Mouse (Mus musculus) embryo, embryonic 10.5 days (tissue): ENCODE measurements at regions not wholly inside any gene's neighbourhood (a gene's known extent, or its start where the extent isn't known, plus 50 kb on each side); places are given as distances from the start of the nearest gene placed in this dataset.

Source experiments
- DNase-seq: peaks from one replicate; pipeline ENCODE4 v3.0.0-alpha.2; 2015; ENCODE audit warnings: low spot score

DNA sequence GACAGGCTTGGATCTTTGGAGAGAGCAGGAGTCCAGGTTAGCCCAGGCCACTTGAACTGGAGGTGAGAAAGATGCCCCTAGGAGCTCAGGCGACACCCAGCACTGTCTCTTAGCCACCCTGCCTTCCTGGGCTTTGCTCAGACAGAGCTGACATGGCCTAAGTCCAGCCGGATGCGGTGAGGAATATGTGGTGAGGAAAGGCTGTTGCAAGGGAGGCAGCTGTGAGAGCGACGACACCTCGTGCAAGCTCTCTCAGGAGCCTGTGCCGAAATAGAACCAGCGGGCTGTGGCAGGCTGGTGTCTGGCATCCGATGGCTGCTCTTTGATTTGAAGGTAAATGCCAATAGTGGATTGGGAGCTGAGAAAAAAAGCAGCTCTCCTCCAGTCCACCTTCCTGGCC is 191.4 kb upstream of the Sdk2 start:
- no peak for DNase-seq

DNA sequence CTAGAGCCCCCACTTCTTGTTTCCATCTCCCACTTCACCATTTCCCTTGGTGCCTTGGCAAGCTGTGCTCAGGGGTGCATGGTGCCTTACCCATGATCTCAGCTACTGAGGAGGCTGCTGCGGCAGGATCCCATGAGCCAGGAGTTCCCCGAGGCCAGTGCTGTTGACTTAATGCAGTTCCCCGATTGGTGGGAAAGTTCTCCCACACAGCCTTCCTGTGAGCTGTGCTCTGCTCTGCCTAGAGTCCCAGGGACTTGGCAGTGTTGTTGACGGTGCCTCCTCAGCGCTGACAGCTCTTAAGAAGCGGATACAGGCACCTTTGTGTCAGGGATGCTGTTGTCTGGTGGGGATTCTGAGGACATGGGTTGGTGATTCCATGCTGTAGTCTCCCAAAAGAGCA is 190.9 kb upstream of the Sdk2 start:
- no peak for DNase-seq

DNA sequence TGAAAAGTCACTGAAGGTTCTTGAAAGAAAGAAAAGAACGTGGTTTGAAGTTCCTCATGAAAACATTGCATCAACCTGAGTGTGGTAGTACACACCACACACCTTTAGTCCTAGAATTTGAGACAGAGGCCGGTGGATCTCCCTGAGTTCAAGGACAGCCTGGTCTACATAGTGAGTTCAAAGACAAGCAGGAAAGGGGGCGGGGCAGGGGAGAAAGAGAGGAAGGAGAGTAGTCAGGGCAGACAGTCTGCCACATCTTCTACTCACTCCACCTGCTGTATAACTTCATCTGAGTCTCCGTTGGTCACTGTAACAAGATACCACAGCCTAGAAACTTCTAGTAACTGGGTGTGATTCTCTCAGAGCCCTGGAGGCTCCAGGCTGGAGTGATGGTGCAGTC is 190.2 kb upstream of the Sdk2 start:
- no peak for DNase-seq

DNA sequence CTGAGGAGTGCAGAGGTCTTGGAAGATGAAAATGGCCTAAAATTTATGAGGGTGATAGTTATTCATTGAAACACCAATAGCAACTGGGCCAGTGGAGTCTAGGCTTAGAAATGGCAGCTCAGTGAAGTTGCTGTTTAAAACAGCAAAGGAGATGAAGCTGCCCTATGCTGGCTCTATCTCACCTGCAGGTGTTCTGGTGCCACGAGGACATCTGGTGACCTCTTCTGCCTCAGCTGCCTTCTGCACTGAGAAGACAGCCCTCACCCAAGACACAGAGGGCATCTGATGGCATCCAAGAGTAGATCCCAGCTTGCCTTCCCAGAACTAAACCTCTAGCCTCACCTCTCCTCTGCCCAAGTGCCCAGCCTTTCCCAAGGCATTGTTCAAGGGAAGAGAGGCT is 187.5 kb upstream of the Sdk2 start:
- no peak for DNase-seq

DNA sequence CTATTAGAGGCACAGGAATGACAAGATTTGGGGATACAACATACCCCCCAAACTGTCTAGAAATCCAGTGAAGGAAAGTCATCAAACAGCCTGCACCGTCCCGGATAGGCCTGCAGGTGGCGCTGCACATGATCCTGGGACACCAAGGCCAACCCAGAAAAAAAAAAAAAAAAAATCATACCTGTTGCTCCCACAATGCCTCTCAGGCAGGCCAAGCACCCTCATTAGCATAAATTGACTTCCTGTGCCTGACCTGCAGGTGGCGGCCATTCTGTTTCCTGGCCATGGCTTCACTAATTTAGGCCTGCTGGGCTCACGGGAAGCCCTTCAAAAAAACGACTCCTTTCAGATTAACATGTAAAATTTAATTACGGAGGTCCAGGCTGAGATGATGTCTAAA is 184.8 kb upstream of the Sdk2 start:
- DNase-seq, result peak; percentile 23

DNA sequence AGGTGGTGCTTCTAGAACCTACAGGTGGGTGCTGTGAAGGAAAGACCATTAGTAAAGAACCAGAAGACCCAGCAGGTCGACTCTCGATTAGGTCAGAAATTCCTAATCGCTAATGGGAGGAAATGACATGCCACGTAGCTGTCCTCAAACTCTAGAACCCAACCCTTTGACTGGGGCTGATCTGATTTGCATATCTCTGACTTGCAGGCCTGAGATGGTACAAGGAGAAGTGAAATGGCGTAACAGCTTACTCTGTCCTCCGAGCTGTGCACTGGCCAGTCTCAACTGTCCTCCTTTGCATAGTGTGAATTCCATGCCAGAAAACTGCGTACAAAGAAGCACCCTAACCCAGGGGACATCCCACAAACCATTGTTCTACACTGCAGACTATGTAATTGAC is 182.4 kb upstream of the Sdk2 start:
- no peak for DNase-seq

DNA sequence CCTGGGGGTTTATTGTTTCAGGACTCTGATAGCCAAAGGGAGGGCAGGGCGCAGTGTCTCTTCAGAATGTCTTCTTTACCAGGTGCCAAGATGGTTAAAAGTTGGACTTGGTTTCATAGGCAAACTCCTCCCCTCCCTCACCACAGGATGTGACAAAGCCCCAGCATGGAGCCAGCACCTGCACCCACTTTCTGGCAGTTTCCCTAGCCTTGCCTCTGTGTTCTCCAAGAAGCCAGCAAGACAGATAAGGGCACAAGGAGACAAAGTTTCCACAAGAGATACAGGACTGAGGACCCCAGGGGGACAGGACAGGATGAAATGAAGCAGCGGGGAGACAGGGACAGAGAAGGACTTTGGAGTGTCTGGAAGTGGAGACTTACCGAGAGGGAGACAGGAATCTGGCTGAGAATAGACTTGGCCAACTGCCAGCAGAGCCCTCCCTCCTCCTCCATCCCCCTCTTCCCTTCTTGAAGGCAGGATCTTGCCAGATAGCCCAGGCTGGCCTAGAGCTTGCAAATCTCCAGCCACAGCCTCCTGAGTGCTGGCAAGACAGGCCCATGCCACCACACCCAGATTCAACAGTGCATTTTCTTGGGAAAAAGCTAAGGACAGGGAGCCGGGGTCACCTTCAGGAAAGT is 181.5 kb upstream of the Sdk2 start:
- DNase-seq, result no peak

DNA sequence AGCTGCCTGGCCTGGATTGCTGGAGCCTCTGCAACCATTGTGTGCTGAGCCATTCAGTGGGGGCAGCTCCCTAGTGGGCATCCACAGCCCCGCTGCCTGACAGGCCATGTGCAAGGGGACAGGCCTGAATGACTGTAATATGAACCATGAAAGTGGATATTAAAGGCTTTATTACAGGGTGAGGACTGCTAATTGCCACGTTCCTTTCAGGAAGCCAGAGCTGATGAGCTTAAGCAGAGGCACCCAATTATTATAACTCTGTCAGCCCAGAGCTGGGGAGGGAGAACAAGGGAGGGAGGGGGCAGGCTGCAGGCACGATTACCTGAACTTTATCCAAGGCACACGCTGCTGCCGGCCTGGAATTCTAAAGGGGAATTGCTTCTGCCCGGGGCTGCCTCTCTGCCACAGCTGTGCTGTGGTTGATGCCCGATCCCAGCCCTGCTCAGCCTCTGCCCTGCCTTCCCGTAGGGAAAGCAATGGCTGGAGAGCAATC is 172.5 kb upstream of the Sdk2 start:
- DNase-seq, result peak; percentile 23

DNA sequence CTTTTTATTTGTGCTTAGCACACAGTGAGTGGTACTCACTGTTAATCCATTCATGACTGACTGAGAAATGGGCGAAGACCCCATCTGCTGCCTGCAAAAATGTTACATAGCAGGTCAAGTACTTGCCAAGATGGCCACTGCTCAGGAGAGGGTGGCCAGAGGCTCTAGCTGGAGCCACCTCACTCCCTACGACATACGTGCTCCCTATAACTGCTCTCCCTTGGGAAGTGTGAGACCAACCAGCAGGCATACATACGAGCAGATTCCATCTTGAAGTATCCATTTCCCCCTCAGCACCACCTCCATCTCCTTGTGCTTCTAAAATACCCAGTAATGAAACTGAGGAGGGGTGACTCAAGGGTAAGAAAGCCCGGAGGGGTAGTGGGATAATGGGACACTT is 172.0 kb upstream of the Sdk2 start:
- DNase-seq, result no peak

DNA sequence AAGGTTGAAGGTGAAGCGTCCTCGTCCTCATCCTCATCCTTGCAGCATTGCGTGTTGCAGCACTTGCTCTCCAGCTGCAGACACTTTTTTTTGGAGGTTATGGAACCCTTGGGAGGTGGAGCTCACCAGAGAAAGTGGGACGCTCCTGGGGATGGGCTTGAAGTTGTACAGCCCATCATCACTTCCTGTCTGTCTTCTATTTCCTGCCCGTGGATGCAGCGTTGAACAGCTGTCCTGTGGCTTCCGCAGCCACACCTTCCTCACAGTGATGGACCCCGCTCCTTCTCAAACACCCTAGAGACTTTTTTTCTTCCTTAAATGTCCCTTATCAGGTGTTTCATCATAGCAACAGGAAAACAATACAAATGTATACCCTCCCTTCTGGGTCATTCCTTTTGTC is 171.5 kb upstream of the Sdk2 start:
- DNase-seq, result no peak

DNA sequence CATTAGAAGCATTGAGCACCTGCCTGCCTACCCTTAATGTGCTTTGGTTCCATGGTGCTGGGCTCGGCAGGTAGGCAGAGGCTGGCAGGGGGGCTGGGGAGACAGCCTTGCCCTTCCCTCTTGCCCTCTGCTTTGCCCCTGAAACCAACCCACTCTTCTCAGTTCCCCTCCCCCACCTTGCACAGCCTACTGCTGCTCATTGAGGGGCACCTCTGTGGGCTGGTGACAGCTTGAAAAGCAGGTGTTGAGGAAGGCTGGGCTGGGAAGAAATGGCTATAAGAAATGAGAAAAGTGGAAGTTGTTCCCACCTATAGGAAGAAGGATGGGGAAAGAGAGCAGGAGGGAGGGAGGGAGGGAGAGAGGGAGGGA is 167.7 kb upstream of the Sdk2 start:
- no peak for DNase-seq

DNA sequence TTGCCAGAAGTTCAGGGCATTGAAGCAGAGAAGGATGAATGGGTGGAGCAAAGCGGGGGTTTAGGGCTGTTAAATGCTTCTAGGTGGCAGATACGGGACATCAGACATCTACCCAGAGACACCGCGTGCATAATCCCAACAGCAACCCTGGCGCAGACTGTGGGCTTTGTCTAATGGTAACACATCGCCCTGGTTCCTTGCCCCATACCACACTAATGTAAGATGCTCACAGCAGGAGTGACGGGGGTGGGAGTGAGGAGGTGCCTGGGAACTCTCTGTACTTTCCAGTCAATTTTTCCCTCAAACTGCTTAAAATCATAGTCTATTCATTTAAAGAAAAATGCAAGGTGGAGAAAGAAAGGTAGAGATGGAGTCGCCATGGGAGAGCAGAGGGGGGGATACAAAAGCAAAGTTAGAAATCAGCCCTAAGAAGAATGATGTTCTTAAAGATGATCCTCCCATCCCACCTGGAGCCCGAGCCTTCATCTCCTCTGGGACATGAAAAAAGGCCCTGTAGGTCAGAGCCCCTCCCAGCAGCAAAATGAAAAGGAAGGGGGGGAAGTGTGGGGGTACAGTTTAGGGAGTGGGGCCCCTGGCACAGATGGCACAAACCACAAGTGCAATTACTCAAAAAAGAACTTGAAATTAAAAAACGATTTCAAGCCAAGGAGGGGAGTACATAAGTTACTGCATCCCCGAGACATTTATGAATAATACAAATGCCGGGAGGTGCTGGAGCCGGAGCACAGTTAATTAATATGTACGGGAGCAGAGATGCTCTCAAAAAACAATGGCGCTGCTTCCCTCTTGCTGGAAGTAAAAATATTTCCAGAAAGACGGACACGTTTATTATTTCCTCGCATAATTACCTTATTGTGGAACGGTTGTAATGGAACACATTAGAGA is 167.0 kb upstream of the Sdk2 start:
- no peak for DNase-seq

DNA sequence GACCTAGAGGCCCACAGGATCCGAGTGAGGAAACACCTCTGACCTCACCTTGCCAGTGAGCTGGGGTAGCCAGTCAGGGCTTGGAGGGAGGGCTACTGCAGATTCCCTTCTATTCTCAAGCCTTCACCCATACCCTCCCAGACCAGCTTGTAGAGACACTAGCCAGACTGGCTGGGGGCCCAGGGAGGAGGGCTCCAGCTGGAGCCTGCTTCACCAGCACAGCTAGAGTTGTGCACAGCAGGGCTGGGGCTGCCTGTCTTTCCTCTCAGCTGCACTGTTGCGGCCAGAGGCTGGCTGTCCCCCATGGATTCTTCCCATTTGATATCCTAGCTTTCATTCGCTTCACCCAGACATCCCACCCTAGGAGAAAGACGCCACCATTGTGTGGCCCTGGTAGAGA is 165.0 kb upstream of the Sdk2 start:
- DNase-seq, result no peak

DNA sequence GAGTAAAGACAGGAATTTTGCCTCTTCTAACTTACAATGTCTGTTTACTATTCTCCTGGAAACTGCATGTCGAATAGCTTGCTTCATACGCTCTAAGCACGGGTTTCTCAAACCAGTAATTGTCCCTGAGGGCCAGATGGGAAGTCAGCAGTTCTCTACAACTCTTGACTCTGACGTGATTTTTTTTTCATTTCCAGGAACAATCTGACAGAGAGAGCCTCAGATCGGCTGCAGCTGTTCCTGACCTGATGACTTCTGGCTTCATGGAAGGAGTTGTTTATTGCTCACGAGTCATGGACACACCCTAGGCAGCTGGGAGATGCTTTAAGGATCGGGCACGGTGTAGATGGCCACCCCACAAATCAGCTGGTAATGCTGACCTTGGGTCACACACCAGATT is 162.9 kb upstream of the Sdk2 start:
- DNase-seq, result peak; percentile 19

DNA sequence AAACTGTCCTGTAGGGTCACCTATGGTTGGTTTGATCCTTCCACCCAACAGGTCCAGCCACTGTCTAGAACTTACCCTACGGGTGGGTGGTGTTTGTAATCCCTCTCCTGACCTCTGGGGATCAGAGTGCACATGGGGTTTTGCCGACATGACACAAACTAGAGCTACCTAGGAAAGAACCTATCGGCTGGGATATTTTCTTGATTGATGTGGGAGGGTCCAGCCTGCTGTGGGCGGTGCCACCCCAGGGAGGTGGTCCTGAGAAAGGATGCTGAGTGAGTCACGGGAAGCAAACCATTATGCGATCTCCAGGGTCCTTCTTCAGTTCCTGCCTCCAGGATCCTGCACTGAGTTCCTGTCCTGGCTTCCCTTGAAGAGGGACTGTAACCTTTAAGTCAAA is 162.3 kb upstream of the Sdk2 start:
- no peak for DNase-seq

DNA sequence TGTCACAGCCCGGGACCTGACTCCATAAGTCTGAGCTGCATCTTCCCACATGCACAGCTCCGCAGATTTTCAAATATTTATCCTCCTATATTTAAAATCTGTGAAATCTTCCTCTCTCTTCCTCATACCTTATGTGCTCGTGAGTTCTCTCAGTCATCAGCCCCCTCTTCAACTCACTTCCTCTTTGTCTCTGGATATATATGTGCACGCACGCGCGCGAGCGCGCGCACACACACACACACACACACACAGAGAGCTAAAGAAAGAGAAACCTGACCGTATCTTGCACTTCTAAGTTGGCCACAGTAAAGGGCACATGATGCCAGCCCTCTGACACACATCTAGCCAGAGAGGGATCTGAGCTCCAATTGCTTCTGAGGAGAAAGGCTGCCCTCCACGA is 159.7 kb upstream of the Sdk2 start:
- DNase-seq, result no peak

DNA sequence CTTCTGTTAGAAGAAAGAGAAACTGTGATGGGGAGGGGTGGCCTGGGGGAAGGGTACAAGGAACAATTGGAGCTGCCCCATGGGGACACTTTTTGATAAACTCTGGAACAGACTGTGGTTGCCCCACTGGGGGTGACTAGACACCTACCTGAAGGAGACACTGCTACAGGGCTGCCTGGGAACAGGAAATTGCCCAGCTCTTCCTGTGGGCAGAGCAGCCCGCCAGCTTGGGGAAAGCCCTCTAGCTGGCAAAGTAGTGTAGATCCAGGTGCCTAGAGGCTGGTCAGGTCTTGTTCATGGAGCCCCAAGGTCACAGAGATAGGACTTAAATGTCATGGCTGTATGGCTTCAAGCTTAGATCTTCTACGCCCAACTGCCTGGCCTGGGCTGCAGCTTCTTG is 157.9 kb upstream of the Sdk2 start:
- DNase-seq, result no peak

DNA sequence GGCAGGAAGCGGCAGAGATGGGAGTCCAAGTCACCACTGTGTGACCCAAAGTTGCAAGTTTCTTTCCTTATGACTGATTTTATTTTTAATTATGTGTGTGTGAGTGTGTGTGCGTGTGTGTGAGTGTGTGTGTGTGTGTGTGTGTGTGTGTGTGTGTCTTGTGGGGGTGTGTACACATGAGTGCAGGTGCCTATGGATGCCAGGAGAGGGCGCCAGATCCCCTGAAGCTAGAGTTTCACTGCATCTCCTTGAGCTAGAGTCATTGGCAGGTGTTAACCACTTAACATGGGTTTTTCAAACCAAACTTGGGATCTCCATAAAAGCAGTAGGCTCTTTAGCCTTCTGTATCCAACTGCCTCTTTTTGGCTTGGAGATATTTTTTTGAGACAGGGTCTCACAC is 156.2 kb upstream of the Sdk2 start:
- no peak for DNase-seq

DNA sequence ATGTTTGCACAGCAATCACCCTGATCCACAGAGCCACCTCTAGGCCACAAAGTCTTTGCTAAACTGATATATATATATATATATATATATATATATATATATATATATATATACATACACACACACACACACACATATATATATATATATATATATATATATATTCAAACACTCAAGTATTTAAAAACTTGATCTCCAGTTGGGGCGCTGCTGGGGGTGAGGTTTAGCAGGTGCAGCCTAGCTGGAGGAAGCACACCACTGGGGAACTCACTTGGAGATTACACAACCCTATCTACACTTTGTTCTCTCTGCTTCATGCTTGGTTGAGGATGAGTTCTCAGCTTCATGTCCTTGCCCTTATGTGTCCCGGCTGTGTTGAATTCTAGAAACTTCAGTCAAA is 153.6 kb upstream of the Sdk2 start:
- no peak for DNase-seq

DNA sequence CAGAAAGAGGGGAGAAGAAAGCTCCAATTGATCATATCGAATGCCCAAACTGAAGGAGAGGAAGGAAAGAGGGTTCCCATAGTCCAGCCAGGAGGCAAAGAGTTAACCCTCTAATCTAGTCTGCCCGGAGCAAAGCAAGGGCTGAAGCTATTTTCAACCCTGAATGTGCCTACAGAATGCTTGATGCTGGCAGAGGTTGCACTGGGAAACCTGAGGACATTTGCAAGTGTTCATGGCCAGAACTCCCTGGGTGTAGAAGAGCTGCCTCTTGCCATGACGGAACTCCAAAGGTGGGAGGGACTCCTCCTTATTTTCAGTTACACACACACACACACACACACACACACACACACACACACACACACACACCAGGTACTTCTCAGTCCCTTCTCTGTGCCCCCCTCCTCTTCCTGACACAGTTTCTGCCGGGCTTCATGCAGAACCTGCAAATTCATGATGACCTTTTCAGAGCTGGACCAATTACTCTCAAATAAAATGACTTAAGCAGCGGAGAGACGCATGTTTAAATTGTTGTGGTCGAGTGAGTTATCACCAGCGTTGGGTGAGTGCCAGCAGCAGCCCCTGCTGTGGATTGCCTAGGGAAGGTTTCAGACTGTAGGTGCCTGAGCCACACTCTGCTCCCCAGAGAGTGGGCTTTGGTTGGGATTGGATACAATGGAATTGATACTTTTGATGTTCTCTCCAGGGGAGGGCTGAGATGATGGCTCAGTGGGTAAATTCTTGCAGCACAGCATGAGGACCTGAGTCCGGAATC is 152.1 kb upstream of the Sdk2 start:
- no peak for DNase-seq

DNA sequence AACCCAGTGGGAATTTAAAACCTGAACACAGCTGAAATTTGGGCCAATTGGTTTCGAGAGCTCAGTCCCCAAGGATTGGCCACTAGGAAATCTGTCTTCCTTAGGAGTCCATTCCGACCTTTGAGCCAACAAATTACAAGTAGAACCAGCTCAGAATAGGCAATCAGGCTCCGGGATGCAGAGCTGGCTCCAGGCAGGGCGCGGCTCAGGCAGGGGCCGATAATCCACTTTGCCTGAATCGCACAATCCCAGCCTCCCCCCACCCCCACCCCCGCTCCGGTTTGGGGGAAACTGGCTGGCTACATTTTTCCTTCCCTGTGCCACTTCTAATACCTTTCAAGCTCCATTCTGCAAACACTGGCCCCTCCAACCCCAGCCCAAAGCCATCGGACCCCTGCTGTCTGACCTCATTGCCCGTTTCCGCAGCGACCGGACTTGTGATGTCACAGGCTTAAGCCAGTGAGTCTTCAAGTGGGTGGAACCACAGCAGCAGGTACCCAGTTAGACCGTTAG is 150.5 kb upstream of the Sdk2 start:
- DNase-seq, result peak; percentile 69

DNA sequence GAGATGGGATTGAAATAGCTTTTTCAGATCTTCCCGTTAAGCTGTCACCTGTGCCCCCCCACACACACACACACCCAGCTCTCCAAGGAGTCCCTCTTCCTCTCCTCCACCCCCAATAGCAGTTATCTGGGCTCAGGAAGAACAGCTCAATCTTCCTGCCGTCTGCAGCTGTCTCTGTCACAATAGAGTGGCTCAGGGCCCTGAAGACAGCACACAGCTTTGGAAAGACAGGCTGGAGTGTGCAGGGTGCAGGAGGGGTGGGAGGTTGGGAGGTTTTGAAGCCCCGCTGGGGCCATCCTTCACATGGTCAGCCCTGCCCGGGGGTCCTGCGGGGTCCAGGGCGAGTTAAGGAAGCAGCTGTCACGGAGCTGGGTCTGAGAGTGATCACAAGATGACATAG is 149.6 kb upstream of the Sdk2 start:
- no peak for DNase-seq

DNA sequence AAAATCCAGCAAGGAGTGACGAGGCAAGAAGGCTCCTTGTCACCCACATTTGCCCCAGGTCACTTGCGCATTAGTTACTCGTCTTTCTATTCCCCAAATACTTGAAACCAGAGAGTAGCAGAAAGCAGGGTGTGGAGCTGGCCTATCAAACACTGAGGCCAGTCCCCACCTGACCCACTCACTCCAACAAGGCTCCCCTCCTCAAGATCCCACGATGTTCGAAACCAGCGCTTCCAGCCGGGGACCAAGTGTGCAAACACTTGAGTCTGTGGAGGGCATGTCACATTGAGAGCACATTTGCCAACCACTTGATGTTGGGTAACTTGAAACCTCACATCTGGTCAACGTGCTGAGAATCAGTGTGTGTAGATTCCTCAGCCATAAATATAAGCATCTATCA is 148.4 kb upstream of the Sdk2 start:
- peak; percentile 39 for DNase-seq
